ENCODE assay signal across 18 mouse cellular contexts in the genomic region with DNA sequence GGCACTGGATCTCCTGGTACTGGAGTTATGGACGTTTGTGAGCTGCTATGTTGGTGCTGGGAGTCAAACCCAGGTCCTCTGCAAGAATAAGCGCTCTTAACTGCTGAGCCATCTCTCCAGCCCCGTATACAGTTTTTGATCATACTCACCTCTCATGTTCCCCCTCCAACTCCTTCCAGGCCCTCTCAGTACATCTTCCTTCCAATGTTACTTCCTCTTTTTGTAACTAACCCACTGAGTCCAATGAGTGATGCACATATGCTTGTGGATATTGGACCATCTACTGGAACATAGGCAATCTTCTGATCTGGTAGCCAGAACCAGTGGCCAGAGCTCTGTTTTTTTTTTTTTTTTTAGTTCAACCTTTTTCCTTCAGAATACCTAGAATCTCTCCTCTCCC. TPM values are rescaled to one million over a fixed set of nuclear protein-coding genes. Genes with fewer than 3 reads are reported as not detected.
"Had no signal": no experiment of that assay in that cellular context is flagged by ENCODE, and none has a peak within 500 bp of the region (broad histone marks: within the 10 kb centered on the region; RNA-seq: fewer than 3 reads in every experiment).

No protein-coding gene starts in this region.

- H3K9ac ChIP-seq: liver, embryonic 15.5 days; liver, postnatal 0 days; lung, embryonic 14.5 days; midbrain, embryonic 13.5 days; midbrain, embryonic 15.5 days; neural tube, embryonic 12.5 days; stomach, embryonic 15.5 days had no signal

- H3K36me3 ChIP-seq: liver, embryonic 15.5 days; midbrain, embryonic 13.5 days; midbrain, embryonic 15.5 days; neural tube, embryonic 12.5 days; stomach, embryonic 15.5 days had no signal

- DNase-seq: liver, postnatal 0 days; lung, embryonic 14.5 days; lung, postnatal 10 days; lung, postnatal 4 days; right cerebral cortex, postnatal 14 days; thymus, adult 2 months; thymus, postnatal 25 days; thymus, postnatal 4 days had no signal

- H3K9me3 ChIP-seq: liver, embryonic 15.5 days; megakaryocyte, embryonic 14.5 days; midbrain, embryonic 13.5 days; midbrain, embryonic 15.5 days; neural tube, embryonic 12.5 days; stomach, embryonic 15.5 days had no signal

- H3K4me3 ChIP-seq: liver, embryonic 15.5 days; megakaryocyte, embryonic 14.5 days; midbrain, embryonic 13.5 days; midbrain, embryonic 15.5 days; neural tube, embryonic 12.5 days; stomach, embryonic 15.5 days had no signal

- ATAC-seq: liver, postnatal 0 days; midbrain, embryonic 13.5 days; midbrain, embryonic 15.5 days had no signal

- H3K4me1 ChIP-seq: liver, embryonic 15.5 days; megakaryocyte, embryonic 14.5 days; midbrain, embryonic 13.5 days; midbrain, embryonic 15.5 days; neural tube, embryonic 12.5 days; stomach, embryonic 15.5 days had no signal

- H3K27me3 ChIP-seq: liver, embryonic 15.5 days; megakaryocyte, embryonic 14.5 days; midbrain, embryonic 13.5 days; midbrain, embryonic 15.5 days; neural tube, embryonic 12.5 days; stomach, embryonic 15.5 days had no signal

- H3K4me2 ChIP-seq: liver, embryonic 15.5 days; lung, embryonic 14.5 days; midbrain, embryonic 11.5 days; midbrain, embryonic 13.5 days; midbrain, embryonic 15.5 days; neural tube, embryonic 12.5 days; stomach, embryonic 15.5 days had no signal

- H3K27ac ChIP-seq: liver, embryonic 15.5 days; midbrain, embryonic 13.5 days; midbrain, embryonic 15.5 days; neural tube, embryonic 12.5 days; stomach, embryonic 15.5 days; stomach, postnatal 0 days had no signal

RNA-seq across cellular contexts. Expression of gene Capns2, which starts 14.9 kb away (rescaled TPM):
- polyA plus RNA-seq: liver, postnatal 0 days had no signal

RNA-seq across cellular contexts. Expression of gene Slc6a2, which starts 43.8 kb away (rescaled TPM):
- total RNA-seq: neutrophil, adult 5-6 weeks had no signal
- polyA plus RNA-seq: liver, postnatal 0 days; midbrain, embryonic 11.5 days; neural tube, embryonic 14.5 days had no signal
